Mouse (Mus musculus) Muller cell, postnatal 12 days (primary cell): ENCODE results near the gene Fam129b.

ENCODE experiments used
- DNase-seq: peaks from one replicate; pipeline ENCODE4 v3.0.0-alpha.2; 2015; ENCODE audit errors: inconsistent ontology term

Gene Fam129b

DNA sequence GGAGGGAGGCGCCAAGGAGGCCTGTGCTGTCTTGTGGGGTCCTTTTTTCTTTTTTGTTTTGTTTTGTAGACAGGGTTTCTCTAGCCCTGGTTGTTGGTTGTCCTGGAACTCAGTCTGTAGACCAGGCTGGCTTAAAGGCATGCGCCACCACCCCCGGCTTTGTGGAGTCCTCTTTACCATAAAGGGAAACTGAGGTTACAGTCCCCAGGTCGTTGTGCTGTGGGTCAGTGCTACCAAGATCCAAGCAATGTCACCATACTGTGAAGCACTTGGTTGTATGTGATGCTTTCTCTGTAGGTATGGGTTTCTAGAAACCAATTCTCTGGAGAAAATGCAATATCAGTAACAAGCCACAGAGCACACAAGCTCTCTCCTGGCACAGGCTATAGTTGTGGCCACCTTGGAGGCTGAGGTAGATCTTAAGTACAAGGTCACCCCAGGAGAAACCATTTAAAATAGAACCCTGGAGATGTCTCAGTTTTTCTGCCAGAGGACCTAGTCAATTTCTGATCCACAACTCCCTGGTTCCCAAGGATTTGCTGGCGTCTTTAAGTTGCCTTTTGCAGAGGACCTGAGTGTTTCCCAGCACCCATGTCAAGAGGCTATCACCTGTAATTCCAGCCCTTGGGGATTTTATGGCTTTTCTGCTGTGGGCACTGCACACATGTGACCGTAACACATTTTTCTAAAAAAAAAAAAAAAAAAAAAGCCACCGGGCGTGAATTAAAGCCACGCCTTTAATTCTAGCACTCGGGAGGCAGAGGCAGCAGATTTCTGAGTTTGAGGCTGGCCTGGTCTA lies 88.9 kb downstream of the Fam129b start:
- DNase-seq: no peak

DNA sequence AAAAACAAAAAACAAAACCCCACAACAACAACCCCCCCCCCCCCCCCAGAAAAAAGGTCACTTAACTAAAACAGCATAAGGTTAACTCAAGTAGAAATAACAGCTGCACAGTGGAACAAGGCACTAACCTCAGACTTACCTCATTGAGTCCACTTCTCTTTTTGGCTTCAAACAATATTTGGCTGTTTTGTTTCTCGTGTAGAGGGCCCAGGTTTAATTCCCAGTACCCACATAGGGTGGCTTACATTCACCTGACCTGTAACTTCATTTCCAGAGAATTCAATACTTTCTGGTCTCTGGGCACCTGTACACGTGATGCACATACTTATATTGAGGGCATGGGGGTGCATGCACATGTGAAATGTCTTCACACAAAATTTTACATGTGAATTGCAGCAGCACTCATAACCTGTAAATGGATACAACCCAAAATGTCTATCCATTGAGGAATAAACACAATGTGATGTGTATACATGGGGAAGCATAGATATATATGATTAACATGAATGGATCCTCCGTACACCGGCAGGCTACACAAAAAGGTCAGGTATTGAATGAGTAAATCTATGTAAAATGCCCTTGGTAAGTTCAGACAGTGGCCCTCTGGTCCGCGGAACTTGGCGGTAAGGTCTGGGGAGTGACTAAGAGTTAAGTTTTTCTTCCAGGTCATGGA lies 89.7 kb downstream of the Fam129b start:
- no peak for DNase-seq

DNA sequence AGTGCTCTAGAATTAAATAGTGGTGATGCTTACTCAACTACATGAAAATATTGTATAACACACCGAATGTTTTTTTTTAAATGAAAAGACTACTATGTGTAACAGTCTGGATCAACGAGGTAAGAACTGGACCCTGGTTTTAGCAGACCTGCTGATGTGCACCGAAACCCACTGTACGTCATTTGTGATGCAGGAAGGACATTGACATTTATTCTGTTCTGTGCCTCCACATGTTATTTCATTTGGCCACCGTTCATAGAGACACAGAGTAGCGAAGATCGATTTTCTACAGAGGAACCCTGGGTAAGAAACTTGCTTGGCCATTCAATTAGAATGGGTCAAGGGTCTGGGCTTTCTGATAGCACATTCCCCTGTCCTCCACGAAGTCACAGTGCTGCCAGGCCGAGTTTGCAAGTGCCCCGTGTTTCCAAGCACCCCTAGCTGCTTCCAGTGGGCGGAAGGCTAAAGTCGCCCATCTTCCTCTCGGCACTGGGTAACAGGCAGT lies 90.3 kb downstream of the Fam129b start:
- no peak for DNase-seq

DNA sequence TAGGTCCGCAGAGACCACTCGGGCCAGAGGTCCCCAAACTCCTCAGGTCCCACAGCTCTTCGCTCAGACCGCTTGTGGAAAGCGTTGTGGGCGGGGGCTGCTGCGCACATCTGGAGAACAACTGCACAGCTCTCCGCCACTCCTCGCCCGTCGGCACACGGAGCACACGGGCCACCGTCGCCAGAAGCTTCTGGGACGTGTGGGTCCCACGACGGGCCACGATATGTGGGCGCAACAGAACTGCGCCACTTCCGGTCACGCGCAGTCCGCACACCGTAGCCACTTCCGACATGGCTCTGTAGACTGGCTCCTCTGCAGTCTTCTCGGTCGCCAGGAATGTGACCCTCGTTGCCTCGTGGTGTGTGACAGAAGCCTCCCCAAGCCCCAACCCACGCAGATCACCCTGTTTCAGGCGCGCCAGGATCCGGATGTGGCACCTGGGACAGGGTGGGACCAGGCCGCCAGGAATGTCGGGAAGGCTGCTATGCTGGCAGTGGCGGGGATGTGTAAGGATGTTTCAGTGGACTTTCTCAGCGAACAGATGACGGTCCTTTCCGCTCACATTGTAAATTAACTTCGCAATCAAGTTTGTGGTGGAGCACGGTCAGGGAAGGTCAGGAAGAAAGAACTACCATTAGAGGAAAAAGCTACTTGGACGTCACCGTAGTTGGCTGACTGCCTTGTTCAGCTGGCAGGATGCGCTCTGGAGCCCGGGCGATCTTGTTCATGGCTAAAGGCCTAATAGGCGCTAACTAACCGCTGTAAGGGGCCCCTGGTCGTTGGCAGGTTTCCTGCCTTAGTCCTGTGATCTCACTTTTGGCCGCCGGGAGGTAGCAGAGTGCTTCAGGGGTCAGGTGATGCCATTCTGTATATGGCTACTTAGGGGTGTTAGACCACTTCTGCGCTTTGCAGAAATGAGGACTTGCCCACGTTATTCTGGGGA lies 91.0 kb downstream of the Fam129b start:
- DNase-seq: peak; percentile 95

DNA sequence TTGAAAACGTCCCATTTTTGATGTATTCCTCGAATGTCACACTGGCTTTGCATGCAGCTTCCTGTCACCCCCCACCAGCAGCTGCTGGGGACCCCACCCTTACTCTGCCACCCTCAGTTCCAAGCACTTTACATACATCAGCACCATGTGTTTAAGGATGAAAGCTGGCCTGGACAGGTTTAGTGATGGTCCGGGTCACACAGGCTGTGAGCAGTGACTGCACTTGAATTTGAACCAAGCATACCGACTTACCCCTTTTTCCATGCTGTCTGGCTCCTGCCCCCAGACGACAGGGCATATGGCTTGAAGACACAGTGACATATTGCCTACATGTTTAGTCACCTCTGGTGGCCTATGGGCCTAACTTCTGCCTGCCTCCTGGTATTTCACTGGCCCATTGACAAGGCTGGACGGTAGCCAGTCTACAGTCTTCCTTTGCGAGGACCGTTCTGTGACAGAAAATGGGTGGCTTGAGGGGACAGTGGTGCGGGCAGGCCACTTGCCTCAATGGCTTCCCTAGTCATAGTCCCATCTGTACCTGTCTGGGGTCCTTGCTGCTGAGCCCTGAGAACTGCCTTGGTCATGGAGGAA lies 92.2 kb downstream of the Fam129b start:
- no peak for DNase-seq

DNA sequence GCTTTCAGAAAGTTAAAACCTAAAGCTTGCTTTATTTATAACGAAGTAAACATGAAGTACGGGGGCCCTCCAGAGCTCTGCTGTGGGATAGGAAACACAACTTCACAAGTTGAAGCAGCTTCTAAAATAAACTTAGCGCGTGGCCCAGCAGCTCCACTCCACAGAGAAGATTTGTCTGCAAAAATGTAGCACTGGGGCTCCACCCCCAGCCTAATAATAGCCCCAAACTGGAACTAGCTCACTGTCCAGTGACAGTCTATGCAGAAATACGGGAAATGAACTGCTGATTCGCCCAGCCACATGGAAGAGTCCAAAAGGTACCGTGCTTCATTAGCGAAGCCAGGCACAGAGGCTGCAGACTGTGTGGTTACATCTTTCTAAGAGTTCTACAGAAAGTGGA lies 93.4 kb downstream of the Fam129b start:
- no peak for DNase-seq

DNA sequence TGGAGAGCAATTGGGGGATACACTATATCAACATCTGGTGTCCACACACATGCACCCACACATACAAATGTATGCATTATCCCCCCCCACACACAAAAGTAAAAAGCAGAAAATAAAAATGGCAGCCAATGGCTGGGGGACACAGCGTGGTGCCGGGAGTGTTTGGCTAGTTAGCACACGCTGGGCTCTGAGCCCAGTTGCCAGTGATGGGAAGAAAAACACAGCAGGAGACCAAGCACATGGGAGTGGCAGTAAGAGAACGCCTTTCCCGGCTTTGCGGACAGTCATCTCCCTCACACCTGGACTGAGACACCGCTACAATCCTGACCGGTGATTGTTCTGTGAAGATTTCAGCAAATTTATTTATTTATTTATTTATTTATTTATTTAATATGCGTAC lies 95.3 kb downstream of the Fam129b start:
- DNase-seq: peak; percentile 66

DNA sequence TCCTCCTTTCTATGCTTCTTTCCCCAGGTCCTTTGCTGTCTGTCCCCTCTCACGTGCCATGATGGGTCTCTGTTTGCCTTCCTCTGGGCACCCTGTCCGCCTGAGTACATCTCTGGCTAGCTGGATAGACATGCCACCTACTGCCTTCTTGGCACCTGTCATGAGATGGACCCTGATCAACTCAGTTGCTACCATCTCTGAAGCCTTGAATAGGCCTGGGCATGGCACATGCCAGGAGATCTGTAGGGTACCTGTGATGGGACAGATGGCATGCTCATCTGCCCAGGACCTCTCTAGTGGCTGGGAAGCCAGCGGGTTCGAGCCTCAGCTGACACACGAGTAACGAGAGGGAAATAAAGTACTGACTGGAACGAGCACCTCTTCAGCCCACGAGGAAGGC lies 98.3 kb downstream of the Fam129b start:
- no peak for DNase-seq
